Mouse (Mus musculus) bone marrow, adult 2 months (tissue): Measurements from ENCODE around the gene Rnf220.

Experiments
- CTCF ChIP-seq: fragments of 200-500 bp; IDR thresholded peaks from 2 replicates; pipeline ENCODE4 v1.5.1; 2011; ENCODE audit warnings: low read length, control low read depth; ENCODE audit not compliant: control insufficient read depth, insufficient read depth
- POLR2A ChIP-seq: fragments of 200-500 bp; IDR thresholded peaks from 2 replicates; pipeline ENCODE4 v1.6.1; 2011; ENCODE audit warnings: low read depth, mild to moderate bottlenecking, control low read depth, low read length, borderline replicate concordance; ENCODE audit not compliant: control insufficient read depth

DNA sequence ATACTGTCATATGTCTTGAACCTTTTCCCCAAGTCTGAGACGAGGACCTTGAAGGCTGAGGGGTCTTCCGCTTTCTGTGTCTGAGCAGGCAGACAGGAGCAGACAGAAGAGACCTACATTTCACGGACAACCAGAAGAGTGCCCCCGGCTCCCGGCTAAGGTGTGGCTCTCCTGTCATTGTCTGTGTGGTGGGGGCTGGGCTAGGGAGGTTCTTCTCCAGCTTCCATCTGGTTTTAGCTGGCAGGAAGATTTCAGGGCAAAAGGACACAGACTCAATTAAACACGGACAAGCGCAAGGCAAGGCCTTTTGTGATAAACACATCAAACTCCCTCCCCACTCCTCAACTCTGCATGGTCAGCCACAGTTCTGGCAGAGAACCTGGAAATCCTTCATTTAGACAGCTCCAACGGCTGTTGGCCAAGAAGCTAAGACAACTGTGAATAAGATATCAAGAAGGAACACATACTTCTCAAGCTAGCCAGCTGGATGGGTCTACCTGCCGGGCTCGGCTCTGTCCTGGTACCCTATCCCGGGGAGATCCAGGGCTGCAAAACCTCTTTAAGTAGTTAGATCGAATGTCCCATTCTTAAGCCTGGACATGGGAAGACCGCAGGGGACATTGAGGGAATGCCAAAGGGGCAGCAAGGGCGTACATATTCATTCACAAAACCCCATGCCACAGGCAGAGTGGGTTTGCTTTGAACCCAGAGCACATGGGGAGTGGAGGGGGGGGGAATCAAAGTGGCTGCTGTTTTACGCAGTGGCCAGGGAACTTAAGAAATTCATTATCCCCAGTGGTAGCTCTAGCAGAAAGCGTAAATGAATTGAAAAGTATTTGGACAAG, 135.9 kb downstream of the Rnf220 start:
- TF ChIP-seq CTCF (no peak), POLR2A (no peak)
